Mouse (Mus musculus) forebrain, embryonic 14.5 days (tissue): Measurements from ENCODE around the gene Calcr. TPM values are rescaled to one million over a fixed set of nuclear protein-coding genes. Genes with fewer than 3 reads are reported as not detected.
A peak's percentile ranks its signal among the peaks of the same experiment; 100 is the strongest.

Experiments
- microRNA counts: library from miRNA; unstranded; fragments of <30 nt; microRNA quantifications from one replicate; lab custom pipeline; 2016
- microRNA-seq: library from miRNA; unstranded; fragments of <30 nt; microRNA quantifications from one replicate; pipeline ENCODE4, GENCODE M21; 2016
- polyA plus RNA-seq: library from polyadenylated mRNA; unstranded; fragments of >200 nt; fragmentation: Nextera tagmentation; extraction: Ambion mirVana; gene quantifications from 2 replicates; pipeline ENCODE4 v1.2.1, GENCODE M21; 2014

Gene Calcr
- polyA plus RNA-seq, 1 experiment from 2014 or later: 3.9 TPM

MicroRNA genes within 50 kb of the gene (microRNA counts, 519-probe panel; counts per million panel counts)
- microRNA mmu-miR-489 (lab: Ali Mortazavi, UCI) (2,215 counts per million, percentile 9 among the panel's probes with 10 or more counts), microRNA mmu-miR-653 (lab: Ali Mortazavi, UCI) (not detected)

Small RNA genes within 50 kb of the gene (microRNA-seq; reads per million reads assigned to microRNA genes)
- gene Mir489: not detected
- 4.6 reads per million, percentile 24 among the genes with 10 or more reads in this experiment for gene Mir653

Other genes with a start within 250 kb of the Calcr start
- 0.39 and 0.42 TPM in 2 replicates for gene Tfpi2, start 224.2 kb upstream of the Calcr start, polyA plus RNA-seq
- not detected in 2 replicates for gene Gngt1, start 229.1 kb upstream of the Calcr start, polyA plus RNA-seq
- gene Gng11, start 239.2 kb upstream of the Calcr start, polyA plus RNA-seq: 24.0 TPM in 2 replicates